Mouse (Mus musculus) kidney, postnatal 36 days (tissue): ENCODE measurements around the gene Rnf181.

ENCODE experiments used
- DNase-seq, 2 experiments: peaks; one replicate each; pipeline ENCODE4 v3.0.0; 2021 to 2022; ENCODE audit warnings: mixed read lengths in 2 of 2

Rnf181 gene

GRCm38 (mm10) chr6:72326274-72326673 is 40.5 kb downstream of the Rnf181 start:
- peak; percentile 78 to 84 for DNase-seq

GRCm38 (mm10) chr6:72323786-72324508 is 42.8 kb downstream of the Rnf181 start:
- DNase-seq: no peak

- DNase-seq: no peak
Measured at GRCm38 (mm10) chr6:72322936-72323335, 43.8 kb downstream of the Rnf181 start.

- peak; percentile 43 to 78 for DNase-seq
Measured at GRCm38 (mm10) chr6:72319019-72319418, 47.7 kb downstream of the Rnf181 start.

- no peak for DNase-seq
Measured at GRCm38 (mm10) chr6:72318440-72318839, 48.3 kb downstream of the Rnf181 start.

- no peak for DNase-seq
Measured at GRCm38 (mm10) chr6:72316044-72316443, 50.7 kb downstream of the Rnf181 start.

- DNase-seq: no peak
Measured at GRCm38 (mm10) chr6:72315384-72315783, 51.4 kb downstream of the Rnf181 start.

GRCm38 (mm10) chr6:72313124-72313867 is 53.5 kb downstream of the Rnf181 start:
- no peak for DNase-seq

GRCm38 (mm10) chr6:72312198-72312597 is 54.6 kb downstream of the Rnf181 start:
- DNase-seq: no peak
